Mouse (Mus musculus) left cerebral cortex, adult 2 months (tissue): ENCODE measurements around the gene Jade1. TPM values are rescaled to one million over a fixed set of nuclear protein-coding genes. Genes with fewer than 3 reads are reported as not detected.

Experiments used
- DNase-seq, 2 experiments: peaks; one replicate each; pipeline ENCODE4 v3.0.0; 2021 to 2022; ENCODE audit warnings: low spot score in 2 of 2, mixed read lengths in 1 of 2; ENCODE audit errors: extremely low spot score in 1 of 2
- H3K27ac ChIP-seq: fragments of 200-600 bp; 2 replicates; pipeline ENCODE4 v1.8.1; 2022
- H3K4me3 ChIP-seq: fragments of 200-600 bp; 2 replicates; pipeline ENCODE4 v1.8.1; 2022
- CTCF ChIP-seq: fragments of 200-600 bp; IDR thresholded peaks from 2 replicates; pipeline ENCODE4 v1.8.1; 2022; ENCODE audit warnings: antibody characterized with exemption, mild to moderate bottlenecking, moderate library complexity
- intact Hi-C: fragments of 180-260 bp; cut with DNase I; formaldehyde crosslinking; loops from one replicate; pipeline ENCODE4 v1.15.1; 2025
- total RNA-seq, 2 experiments: library from RNA; stranded (reverse); gene quantifications; 2 replicates each; pipeline ENCODE4 v1.2.3; 2021

Gene Jade1
- total RNA-seq, 2 experiments from 2014 or later, result 40.5 to 44.7 TPM

DNA sequence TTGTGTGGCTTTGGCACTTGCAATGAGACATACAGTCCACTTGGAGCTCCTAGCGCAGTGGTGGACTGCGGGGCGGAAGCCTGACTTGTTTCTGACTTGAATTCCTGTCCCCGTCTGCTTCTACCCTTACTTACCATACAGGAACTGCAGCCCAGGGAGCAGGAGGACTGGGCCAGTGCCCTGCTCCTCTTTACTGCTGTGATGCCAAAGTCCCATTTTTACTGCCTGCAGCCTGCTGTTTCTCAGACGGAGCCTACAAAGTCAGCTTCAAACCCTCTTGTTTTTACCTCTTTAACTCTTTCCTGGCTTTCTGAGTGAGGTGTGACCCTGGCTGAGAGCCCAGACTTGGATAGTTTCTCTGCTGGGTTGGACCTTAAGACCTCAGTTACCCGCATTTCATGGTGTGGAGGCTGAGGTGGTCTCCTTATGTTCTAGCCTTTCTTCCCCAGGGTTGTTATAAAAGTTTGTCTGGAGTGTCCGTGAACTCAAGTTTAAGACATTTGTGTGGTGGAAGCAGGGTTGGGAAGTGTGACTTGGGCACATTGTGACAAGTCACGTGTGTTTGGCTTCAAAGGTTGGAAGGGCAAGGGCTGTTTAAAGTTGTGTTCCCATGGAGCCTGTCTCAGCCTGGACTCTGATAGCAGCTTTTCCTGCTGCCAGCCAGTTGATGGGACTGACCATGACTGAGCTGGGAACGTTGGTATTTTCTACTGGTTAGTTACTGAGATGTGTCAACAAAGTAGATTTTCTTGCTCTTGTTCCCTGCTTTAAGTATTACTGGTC lies 38.8 kb downstream of the Jade1 start:
- intact Hi-C loops, result no loop called here
- no peak for DNase-seq
- H3K27ac ChIP-seq, result no peak overlapping the region
- TF ChIP-seq CTCF, result no peak
- H3K4me3 ChIP-seq, result no peak overlapping the region

- no peak overlapping the region for H3K4me3 ChIP-seq
- no peak for DNase-seq
- H3K27ac ChIP-seq, result no peak overlapping the region
- TF ChIP-seq CTCF, result no peak
- intact Hi-C loops, result loop anchor here (5.0 kb wide), 2 partner anchors 368 to 553 kb away; no protein-coding TSS in a partner anchor
These were observed 39.5 kb downstream of the Jade1 start for GRCm38 (mm10) chr3:41595010-41595409.

DNA sequence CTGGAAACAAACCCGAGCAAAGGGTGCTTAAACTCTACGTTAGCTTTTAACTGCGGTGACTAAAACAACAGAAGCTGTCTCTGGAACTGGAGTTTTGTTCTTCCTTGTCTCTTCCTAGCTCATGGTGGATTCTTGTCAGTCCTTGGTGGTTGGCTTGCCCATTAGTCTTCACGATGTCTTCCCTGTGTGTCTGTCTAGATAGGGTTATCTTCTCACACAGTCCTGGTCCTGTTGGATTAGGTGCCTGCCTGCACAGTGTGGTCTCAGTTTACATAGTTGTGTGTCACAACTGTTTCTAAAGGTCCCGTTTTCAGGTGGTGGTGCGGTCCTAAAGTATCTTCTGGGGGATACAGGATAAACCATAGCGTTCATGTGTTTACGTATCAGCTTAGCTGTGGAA lies 41.5 kb downstream of the Jade1 start:
- Histone ChIP-seq H3K27ac (no peak overlapping the region), H3K4me3 (no peak overlapping the region)
- no peak for TF ChIP-seq CTCF
- intact Hi-C loops, result loop anchor here (5.0 kb wide), 2 partner anchors 370 to 555 kb away; no protein-coding TSS in a partner anchor
- DNase-seq, result no peak

- no peak overlapping the region for H3K27ac ChIP-seq
- no peak for DNase-seq
- intact Hi-C loops, result loop anchor here (5.0 kb wide), 2 partner anchors 371 to 556 kb away; no protein-coding TSS in a partner anchor
- no peak overlapping the region for H3K4me3 ChIP-seq
- TF ChIP-seq CTCF, result no peak
These were observed 42.9 kb downstream of the Jade1 start for GRCm38 (mm10) chr3:41598412-41598811.

DNA sequence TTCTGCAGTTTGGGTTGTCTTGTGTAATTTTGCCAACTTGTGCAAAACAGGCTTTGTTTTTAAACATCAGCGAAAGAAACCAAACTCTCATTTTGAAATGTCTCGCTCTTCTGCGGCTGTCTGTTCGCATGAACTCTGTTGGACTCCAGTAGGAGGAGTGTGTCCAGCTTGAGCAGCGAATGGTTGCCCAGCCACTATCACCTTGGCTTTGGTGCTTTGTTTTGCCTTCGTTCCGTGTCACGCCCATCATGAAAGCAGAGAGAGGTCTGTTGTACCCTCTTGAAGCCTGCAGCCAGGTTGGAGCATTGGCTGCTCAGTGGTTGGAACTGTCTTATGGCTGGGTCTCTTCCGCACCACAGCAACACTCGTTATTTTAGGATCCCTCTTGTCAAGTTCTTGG lies 43.7 kb downstream of the Jade1 start:
- DNase-seq, result no peak
- Histone ChIP-seq H3K27ac (no peak overlapping the region), H3K4me3 (no peak overlapping the region)
- intact Hi-C loops, result loop anchor here (5.0 kb wide), 2 partner anchors 372 to 557 kb away; no protein-coding TSS in a partner anchor
- TF ChIP-seq CTCF, result no peak

GRCm38 (mm10) chr3:41599806-41600589 lies 44.5 kb downstream of the Jade1 start:
- peak; percentile 68 for TF ChIP-seq CTCF
- DNase-seq, result no peak
- Histone ChIP-seq H3K4me3 (no peak overlapping the region), H3K27ac (no peak overlapping the region)
- intact Hi-C loops, result loop anchor here (5.0 to 10.0 kb wide), 5 partner anchors 253 to 645 kb away; no protein-coding TSS in a partner anchor

GRCm38 (mm10) chr3:41601226-41602020 lies 45.9 kb downstream of the Jade1 start:
- Histone ChIP-seq H3K27ac (no peak overlapping the region), H3K4me3 (no peak overlapping the region)
- DNase-seq, result no peak
- intact Hi-C loops, result loop anchor here (5.0 to 10.0 kb wide), 3 partner anchors 254 to 647 kb away; no protein-coding TSS in a partner anchor
- no peak for TF ChIP-seq CTCF

DNA sequence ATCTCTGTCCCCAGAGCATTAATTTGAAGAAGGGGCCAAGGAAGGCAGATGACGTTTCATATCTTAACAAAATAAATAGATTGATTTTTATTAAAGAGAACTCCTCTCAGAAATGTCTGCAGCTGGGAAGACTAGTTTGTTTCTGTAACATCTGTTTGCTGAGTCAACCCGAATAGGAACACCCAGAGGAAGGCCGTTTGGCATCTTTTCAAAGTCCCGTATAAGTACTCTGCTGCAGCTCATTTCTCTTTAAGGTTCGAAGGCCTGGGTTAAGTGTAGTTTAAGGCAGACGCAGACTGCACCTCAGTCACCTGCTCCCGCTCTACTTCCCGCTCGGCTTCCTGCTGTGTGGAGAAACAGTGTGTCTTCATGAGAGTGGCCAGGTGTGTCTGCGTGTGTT lies 47.4 kb downstream of the Jade1 start:
- no peak for DNase-seq
- intact Hi-C loops, result loop anchor here (5.0 to 10.0 kb wide), 3 partner anchors 256 to 648 kb away; no protein-coding TSS in a partner anchor
- no peak overlapping the region for H3K4me3 ChIP-seq
- TF ChIP-seq CTCF, result no peak
- H3K27ac ChIP-seq, result no peak overlapping the region

DNA sequence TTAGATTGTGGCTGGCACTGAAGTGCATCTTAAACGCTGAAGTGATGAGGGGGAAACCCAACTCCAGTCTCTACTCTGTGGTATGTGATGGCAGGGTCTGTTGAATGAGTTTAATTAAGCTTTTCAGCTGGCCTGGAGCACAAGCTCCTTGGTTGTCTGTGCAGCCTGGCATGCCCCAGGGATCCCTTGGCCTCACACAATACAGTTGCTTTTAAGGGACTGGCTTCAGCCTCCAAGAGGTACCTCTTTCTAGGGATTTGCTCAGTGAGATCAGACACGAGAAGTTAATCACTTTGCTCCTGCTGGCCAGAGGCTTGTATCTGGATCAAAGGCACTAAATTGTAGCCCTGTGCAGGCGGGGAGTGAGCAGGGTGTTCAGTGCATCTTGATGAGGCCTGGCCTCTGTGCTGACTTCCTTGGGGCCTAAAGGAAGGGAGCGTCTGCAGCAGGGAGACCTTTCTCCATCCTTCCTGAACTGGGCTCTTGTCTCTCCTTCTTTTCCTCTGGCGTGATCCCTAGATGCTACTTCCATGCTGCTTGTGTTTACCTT lies 48.0 kb downstream of the Jade1 start:
- TF ChIP-seq CTCF, result no peak
- Histone ChIP-seq H3K4me3 (no peak overlapping the region), H3K27ac (no peak overlapping the region)
- no peak for DNase-seq
- intact Hi-C loops, result loop anchor here (5.0 to 10.0 kb wide), 3 partner anchors 256 to 649 kb away; no protein-coding TSS in a partner anchor

- no peak for DNase-seq
- TF ChIP-seq CTCF, result no peak
- H3K4me3 ChIP-seq, result no peak overlapping the region
- H3K27ac ChIP-seq, result no peak overlapping the region
- intact Hi-C loops, result loop anchor here (5.0 to 10.0 kb wide), 3 partner anchors 257 to 650 kb away; no protein-coding TSS in a partner anchor
These were observed 49.2 kb downstream of the Jade1 start for GRCm38 (mm10) chr3:41604629-41605321.
